Mouse (Mus musculus) T-cell, adult 2 months (primary cell): ENCODE data around the gene 1700086D15Rik.

Source experiments
- DNase-seq: peaks from one replicate; pipeline ENCODE4 v3.0.0; 2022; ENCODE audit warnings: low spot score

Gene 1700086D15Rik

DNA sequence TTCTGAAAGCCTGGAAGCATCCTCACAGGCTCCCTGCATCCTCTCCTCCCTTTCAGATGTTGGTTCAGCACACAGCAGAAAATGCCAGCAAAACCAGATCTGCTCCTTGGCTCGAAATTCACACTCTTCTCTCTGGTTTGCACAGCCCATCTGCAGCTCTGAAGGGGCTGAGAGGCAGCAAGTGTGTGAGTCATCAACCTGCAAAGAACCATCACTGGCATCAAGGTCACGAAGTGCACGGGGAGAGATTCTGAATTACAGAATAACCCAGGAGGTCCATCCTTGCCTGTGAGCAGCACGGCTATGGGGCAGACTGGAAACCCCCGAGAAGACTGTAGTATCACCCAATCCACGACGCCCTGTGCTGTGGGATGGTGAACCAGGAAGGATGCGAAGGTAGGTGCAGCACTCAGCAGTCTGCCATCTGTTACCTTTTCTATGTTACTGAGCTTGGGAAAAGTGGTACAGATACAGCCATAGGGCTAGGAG is 24.4 kb downstream of the 1700086D15Rik start:
- no peak for DNase-seq

DNA sequence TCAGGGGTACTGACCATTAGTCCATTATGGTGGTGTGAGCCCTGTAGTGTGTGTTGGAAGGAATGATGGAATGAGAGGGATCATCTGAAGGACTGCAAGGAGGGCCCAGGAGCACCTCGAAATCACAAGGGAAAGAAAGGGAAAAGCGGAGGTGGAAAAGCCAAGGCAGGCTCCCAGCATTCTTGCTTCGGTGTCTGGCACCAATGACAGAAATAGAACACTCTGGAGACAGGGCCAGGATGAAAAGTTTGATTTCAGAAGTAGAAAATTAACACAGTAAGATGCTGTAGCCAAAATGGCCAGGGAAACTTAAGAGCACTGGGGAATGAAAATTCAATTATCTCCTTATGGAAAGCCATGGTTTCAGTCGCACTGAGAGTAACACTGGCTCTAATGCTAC is 26.0 kb downstream of the 1700086D15Rik start:
- DNase-seq = no peak

DNA sequence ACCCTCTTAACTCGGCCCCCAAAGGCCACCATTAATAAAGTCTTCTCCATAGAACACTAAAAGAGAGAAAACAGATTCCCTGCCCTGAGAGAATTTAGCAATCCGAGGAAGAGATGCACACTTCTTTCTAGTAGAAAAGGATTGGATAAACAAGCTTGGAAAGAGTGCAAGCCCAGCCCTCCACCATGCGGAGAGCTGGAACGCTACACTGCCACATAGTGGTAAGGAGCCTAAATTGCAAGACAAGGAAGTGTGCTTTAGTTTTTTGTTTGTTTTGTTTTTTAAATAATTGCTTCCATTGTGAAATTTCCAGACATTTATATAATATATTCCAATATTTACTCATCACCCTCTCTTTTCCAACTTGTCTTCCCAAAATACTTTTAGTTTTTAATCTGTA is 30.6 kb downstream of the 1700086D15Rik start:
- no peak for DNase-seq

DNA sequence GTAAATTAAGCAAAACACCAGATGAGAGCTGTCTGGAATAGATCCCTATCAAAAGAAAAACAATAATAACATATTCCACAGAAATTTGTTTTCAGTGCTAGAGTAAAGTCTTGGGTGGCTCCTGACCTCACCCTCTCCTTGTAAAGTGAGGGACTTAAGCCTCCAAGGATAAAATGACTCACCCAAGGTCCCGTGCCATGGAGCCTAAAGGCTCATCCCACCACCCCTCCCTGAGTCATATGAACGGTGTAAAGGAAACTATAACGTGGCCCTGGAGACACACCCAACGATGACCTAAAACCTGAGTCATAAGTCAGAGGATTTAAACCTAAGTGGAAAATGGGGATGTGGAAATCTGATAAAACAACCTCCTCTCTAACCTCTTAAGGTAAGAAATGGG is 31.0 kb downstream of the 1700086D15Rik start:
- DNase-seq = no peak

DNA sequence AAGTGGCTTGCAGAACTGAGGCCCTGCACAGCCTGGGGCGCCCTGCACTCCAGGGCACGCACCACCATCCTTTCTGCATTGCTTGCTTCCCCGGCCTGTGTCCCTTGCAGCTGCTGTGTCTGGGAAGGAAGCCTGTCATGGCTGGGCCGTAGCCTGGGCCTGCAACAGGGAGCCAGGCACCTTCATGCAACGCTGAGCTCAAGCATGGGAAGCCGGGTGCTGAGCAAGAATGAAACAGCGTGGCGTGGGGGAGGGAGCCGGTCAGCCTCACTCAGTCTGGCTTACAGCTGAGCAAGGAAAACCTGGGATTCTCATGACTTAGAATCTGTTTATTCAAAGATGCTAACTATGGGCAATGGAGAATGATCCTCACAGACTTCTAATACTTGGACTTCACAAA is 33.1 kb downstream of the 1700086D15Rik start:
- no peak for DNase-seq

DNA sequence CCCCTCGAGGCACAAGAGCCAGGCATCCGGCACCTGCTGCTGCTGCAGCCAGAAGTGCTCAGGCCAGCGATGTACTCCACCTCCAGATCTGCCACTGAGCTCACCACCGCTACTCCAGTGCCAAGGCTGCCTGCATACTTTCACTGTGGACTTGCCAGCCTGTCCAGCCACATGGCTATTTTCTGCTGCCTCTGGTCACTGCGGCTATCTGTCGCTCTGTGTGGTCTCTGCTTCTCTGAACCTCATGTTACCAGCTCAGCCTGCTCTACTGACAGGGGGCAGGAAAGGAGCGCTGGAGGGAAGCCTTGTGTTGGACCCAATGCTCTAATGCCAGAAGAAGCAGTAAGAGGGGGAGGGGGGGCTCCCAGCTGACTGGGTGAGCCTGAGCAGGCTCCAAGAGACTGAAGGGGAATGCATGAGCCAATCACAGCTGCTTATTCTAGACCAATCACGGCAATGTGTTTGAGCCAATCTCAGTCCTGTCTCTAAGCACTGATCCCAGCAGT is 34.7 kb downstream of the 1700086D15Rik start:
- no peak for DNase-seq

DNA sequence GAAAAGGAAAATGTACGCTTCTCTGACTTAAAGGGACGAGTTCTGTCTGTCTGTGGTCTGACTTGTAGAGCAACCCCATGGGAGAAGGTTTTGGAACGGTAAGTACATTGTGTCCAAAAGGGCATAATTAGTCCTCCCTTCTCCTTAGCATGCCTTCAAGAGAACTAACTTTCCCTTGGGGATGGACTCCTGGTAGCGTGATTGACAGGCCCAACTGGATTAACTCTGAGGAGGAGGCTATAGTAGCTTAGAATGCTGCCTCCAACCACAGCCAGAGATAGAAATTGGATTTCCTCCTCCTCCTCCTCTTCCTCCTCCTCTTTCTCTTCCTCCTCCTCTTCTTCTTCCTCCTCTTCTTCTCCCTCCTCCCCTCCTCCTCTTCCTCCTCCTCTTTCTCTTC is 39.4 kb downstream of the 1700086D15Rik start:
- DNase-seq = no peak

DNA sequence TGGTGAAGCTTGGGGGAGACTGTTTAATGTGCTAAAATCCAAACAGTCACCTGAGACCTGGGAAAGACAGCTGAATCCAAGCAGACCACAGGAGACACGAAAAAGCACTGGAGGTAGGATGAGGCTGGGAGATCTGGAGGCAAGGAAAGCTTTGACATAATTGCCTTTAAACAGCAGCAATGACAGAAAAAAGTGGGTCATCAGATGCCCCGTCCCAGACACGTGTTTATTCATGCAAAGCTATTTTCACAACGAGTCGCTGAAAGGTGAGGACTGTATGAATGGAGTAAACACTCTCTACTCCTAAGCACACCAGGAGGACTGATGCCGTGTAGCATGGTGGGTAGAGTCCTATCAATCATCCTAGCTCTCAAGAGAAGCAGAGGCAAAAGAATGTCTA is 43.9 kb downstream of the 1700086D15Rik start:
- no peak for DNase-seq

DNA sequence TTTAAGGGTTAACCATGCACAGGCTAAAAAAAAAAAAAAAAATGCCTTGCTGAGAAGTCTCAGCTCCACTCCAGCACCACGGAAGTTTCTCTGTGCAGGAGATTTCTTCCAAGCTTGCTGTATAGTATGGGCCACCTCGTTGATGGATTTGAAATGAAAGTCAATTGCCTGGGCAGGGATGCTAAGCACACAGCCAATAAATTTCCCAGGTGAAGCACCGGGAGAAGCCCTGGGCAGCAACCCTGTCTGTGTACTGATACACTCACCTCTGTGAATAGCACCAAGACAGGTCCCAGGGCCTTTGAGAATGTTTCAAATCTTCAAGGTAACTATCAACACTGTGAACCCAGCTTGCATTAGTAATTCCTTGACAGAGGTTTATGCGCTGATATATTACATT is 47.6 kb downstream of the 1700086D15Rik start:
- DNase-seq = no peak

DNA sequence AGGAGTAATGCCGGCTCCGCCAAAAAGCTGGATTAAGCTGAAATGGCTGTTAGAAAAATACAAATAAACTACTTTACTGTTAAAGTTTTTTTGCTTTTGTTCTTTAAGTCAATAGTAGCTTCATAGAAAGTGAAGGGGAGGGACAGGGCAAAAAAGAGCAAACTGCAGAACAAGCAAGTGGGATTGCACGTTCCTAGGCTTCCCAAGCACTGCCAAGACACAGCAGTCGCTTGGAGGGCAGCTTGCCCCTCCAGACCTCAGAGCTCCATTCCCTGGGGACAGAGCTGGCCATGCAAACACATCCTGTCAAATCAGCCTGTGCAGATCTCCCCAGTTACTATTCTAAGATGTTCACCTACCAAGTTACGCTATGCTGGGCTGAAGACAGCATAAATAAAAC is 48.0 kb downstream of the 1700086D15Rik start:
- no peak for DNase-seq

DNA sequence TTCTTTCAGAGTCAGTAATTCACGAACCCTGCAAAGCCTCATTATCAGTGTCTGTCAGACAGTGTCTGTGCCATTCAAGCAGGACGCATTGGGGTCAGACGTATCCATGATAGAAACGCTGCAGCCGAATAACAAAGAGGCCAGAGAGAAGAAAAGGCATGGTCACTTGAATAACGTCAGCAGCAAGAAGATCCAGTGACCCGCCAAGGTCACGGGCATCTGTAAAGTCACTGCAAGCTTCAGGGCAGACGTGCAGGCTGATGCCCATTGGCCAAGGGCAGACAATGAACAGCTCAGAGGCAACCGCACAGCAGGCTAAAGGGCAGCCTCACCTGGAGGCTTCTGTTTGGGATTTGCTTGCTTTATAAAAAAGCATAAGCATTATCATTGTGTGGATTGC is 49.6 kb downstream of the 1700086D15Rik start:
- DNase-seq = no peak

DNA sequence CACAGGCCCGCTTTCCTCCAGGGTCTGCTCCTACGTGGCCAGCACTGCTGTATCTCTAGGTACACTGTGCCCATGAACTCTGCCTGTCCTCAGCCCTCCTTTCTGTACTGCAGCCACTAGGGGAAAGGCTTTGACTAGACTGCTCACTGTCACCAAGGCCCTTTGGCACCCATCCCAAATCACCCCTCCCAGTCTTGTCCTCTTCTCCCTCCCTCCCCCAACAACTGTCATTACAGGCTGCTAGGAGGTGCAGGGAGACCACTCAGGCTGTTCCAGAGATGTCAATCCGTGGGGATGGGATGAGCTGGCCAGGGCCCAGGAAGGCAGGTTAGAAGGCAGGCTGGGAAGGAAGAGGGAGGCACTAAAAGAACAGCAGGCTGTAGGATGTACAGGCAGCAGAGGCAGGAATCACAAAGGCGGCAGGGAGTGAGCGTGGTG is 51.9 kb downstream of the 1700086D15Rik start:
- DNase-seq = no peak

DNA sequence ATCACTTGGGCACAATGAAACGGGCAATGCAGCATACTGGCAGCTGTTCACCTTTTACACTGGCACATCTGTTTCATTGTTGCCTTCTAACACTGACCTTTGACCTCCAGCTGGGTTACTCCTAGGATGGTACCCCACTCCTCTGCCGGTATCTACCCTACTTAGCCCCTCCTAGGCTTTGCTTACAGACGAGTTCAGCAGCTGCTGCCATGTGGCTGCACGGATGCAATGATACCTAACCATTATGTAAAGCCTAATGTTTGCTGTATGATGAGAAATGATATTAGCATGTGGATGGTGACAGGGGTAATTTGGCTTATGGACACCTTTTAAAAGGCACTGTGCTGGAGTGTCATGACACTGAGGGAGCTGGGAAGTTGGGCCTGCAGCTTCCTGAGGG is 52.5 kb downstream of the 1700086D15Rik start:
- no peak for DNase-seq

DNA sequence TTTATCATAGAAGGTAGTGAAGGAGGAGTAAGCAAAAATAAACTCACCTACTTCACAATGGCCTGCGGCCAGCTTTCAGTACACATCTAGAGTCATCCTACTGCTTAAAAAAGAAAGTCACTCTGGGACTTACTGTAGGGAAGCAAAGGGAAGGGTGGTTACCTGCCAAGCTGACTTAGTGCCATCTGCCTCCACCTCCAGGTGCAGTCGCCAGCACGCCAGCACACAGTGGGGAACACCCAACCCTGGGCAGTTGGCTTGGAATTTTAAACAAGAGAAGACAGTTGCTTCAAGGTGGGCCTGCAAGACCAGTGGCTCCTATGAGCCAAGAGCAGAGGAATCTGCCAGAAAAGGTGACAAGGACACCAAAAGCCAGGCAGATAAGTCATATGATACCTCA is 55.6 kb downstream of the 1700086D15Rik start:
- no peak for DNase-seq
